Mouse (Mus musculus) WW6 (cell line): ENCODE data around the gene Metap2.
A peak's percentile ranks its signal among the peaks of the same experiment; 100 is the strongest.

Source experiments
- DNase-seq: peaks from one replicate; pipeline ENCODE4 v3.0.0-alpha.2; 2013; ENCODE audit warnings: low read depth, low spot score

The Metap2 gene

DNA sequence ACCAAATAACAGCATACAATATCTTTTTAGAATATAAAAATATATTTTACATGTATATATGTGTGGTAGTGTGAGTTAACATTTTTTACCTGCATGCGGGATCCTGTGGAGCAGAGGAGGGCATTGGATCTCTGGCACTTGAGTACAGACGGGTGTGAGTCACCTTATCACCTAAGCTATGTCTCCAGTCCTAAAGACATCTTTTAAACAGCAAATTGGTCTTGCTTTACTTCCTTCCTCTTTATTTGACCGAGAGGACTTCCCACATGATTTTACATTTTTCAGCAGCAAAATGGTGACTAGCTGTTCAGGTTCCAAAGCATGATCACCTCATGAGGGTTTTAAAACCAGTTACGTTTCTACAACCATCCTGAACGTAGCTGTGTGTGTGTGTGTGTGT, 14.4 kb upstream of the Metap2 start:
- no peak for DNase-seq

DNA sequence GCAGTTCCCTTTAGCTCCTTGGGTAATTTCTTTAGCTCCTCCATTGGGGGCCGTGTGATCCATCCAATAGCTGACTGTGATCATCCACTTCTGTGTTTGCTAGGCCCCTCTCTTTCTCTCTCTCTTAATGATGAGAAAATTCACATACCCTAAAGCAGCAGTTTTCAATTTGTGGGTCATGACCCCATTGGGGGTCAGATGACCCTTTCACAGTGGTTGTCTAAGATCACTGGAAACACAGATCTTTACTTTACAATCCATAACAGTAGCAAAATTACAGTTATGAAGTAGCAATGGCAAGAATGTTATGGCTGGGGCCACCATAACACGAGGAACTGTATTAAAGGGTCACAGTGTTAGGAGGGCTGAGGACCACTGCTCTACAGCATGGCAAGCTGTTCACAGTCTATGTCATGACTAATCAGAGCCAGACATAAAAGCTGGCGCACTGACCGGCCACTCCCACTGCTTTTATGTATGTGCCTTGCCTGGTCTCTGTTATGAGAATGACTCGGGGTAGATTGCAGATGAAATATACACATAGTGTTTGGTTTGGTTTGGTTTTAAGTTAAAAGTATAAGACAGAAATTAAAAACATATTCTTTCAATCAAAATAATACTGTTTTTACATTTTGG, 13.0 kb upstream of the Metap2 start:
- DNase-seq = no peak

DNA sequence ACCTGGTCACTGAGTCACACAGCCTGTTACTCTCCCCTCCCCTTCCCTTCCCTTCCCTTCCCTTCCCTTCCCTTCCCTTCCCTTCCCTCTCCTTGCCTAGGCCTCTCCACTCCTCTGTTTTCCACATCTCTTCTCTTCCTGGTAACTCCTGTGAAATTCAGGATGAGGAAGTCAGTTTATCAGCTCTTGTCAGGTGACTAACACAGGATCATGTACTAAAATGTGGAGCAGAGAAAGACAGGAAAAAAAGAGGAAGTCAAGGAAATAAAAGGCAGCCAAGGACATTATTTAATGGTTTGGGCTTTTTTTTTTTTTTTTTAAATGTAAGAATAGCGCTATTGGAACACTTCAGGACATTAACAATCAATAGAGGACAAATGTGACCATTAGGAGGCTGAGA, 12.1 kb upstream of the Metap2 start:
- DNase-seq = no peak

GRCm38 (mm10) chr10:93908540-93908939, 11.6 kb upstream of the Metap2 start:
- no peak for DNase-seq

- DNase-seq = no peak
These were observed 10.5 kb upstream of the Metap2 start for GRCm38 (mm10) chr10:93907376-93907775.

- no peak for DNase-seq
These were observed 3.0 kb upstream of the Metap2 start for GRCm38 (mm10) chr10:93899907-93900306.

DNA sequence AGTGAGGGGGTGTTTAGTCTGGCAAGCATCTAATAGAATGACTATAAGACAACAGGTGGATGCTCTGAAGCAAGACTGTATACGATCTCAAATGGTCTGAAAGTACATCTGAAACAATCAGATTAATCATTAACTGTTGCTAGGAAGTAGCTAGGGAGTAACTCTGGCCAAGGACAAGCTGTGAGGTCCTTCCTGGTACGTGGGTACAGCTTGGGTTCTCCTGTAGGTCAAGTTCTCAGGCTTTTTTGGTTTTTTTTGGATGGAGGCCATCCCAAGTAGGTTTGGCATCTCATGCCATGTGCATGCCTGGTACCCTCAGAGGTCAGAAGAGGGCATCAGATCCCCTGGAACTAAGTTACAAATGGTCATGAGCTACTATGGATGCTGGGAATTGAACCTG, 2.4 kb upstream of the Metap2 start:
- DNase-seq = no peak

GRCm38 (mm10) chr10:93892551-93892950, 4.3 kb downstream of the Metap2 start:
- no peak for DNase-seq

DNA sequence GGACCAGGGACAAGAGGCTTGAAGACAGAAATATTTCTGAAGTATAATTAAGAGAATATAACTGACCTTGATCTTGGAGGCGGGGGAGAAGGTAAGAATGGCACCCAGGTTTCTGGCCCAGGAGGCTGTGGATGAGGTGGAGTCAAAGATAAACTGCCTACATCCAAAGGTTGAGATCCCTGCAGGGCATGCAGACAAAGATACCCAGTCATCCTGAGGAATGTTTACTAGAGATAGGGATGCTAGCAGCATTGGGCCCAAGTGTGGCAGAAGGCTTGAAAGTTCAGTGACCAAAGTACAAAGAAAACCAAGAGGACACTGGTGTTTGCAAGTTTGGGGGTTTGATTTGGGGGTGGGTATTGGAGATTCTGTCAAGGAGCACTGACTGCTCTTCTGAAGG, 5.9 kb downstream of the Metap2 start:
- DNase-seq = no peak

GRCm38 (mm10) chr10:93890565-93890964, 6.3 kb downstream of the Metap2 start:
- no peak for DNase-seq

DNA sequence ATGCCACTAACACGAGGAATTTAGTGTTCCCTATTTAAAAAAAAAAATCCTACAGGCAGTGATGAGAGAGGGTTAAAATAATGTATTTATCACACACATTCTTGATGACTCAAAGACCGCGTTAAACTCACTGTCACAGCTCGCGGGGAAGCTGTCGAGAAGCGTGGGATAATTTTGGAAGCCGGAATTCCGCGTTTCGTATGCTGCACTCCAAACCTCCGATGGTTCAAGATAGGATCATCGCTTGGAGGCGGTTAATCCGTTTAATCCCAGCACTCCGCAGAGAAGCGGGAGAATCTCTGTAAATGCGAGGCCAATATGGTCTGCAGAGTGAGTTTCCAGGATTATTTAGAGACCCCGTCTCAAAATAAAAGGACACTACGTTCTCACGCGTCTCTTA, 6.9 kb downstream of the Metap2 start:
- no peak for DNase-seq

- DNase-seq = peak; percentile 59
These were observed 7.3 kb downstream of the Metap2 start for GRCm38 (mm10) chr10:93889579-93889950.

DNA sequence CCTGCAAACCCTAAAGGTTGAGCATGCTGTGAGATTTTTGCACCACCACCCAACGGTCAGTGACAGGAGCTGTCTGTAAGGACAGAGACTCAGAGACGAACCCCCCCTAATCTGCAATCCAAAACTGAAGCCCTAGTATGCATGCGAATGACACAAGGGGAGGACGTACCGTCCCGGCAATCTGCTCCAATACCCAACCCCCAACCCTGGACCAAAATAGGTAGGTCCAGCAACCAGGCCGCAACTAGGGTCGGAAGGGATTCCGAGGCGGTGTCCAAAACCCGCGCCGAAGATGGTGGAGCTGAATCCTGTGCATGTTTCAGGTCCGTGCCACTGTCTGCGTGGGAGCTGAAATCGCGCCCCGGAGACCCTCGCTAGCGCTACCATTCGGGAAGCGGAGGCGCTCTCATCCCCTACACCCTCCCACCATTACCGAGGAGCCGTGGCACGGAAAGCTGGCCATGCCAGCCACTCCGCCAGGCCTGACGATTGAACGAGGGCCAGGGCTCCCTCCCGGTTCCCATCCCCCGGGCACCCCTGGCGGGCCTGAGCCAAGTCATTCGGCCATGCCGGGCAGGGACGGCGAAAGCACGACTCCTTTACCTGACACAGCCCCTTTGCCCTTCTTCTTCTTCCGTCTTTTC, 7.8 kb downstream of the Metap2 start:
- DNase-seq = no peak

- no peak for DNase-seq
These were observed 8.3 kb downstream of the Metap2 start for GRCm38 (mm10) chr10:93888590-93888934.

GRCm38 (mm10) chr10:93885839-93886477, 10.9 kb downstream of the Metap2 start:
- no peak for DNase-seq

DNA sequence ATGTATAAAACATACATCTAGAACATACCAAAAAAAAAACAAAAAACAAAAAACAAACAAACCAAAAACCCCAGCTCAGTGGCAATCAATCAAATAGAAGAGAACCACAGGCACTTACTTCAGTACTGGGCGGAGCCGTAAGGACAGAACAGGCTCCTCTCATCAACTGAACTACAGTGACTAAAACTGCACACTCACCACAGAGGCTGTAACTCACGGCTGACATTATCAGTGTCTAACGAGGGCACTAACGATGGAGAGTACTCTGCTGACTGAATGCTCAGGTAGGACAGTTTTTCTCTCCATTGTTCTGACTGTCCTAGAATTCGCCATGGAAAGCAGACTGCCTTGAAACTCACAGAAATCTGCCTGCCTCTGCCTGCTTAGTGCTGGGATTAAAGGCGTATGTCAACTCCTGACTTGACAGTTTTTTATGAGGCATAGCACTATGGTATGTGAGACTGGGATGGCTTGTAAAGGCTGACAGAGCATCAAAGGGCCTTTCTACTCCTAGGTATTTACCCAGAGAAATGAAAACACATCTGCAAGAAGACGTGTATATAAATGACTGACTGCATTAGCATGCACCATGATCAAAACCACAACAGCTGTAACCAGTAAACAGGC, 14.0 kb downstream of the Metap2 start:
- no peak for DNase-seq

- no peak for DNase-seq
These were observed 15.0 kb downstream of the Metap2 start for GRCm38 (mm10) chr10:93881918-93882317.

GRCm38 (mm10) chr10:93878732-93879131, 18.2 kb downstream of the Metap2 start:
- no peak for DNase-seq

DNA sequence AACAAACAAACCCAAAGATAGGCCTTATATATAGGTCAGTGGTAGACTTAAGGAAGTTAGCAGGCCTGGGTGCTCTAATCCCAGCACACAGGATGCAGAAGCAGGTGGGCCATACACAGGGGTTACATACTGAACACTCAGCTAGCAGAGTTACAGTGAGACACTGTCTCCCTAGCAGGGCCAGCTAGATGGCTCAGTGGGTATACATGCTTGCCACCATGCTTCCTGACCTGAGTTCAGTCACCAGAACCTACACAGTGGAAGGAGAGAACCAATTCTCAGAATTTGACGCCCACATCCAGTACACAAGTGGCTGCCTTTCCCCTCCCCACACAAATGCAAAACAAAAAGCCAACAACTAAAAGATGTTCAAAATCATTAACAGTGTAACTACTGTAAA, 20.1 kb downstream of the Metap2 start:
- no peak for DNase-seq

GRCm38 (mm10) chr10:93868886-93869285, 28.0 kb downstream of the Metap2 start:
- no peak for DNase-seq

DNA sequence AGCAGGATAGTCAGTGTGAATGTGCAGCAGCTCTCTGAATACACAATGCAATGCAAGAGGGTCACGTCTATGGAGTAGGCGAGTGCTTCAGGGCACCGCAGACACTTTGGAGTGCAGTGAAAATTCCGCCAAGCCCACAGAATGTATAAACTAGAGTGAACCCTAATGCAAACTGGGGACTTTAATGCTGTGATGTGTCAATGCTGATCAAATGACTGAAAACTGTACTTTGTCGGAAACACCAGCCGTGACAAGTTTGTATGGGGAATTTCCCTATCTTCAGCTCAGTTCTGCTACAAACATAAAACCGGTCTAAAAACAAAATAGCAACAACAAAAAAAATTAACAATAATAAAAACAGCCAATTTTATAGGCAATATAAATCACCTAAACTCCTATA, 28.5 kb downstream of the Metap2 start:
- DNase-seq = no peak

GRCm38 (mm10) chr10:93856095-93856494, 40.8 kb downstream of the Metap2 start:
- DNase-seq = no peak

- DNase-seq = no peak
These were observed 41.8 kb downstream of the Metap2 start for GRCm38 (mm10) chr10:93855126-93855525.
